Mouse (Mus musculus): ENCODE measurements at regions not wholly inside any gene's neighbourhood (a gene's known extent, or its start where the extent isn't known, plus 50 kb on each side); places are given as distances from the start of the nearest gene placed in this dataset.
A peak's percentile ranks its signal among the peaks of the same experiment; 100 is the strongest.
"Not testable (repeated sequence)": the region's sequence is repeated elsewhere in the genome, so short reads cannot be mapped to it uniquely, and the experiment has no call there.

DNA sequence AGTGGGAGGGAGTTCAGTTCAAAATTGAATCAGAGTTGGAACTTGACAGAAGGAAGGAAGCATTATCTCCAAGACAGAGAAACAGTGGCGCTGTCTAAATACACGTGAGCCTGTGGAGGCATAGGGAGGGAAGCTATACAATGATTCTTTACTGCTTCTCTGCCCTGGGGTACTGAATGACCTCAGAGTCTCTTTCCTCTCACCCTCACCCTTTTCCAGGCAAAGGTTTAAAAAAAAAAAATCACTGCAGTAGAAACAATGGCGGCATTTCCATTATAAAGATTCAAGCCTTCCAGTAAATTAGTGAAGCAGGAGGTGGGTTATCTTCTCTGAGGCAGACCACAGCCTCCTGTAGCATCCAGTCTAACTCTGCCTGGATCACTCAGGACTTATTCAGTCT is 112.2 kb upstream of the Plxna2 start:
- no peak for ATAC-seq
- Histone ChIP-seq H3K4me1 (replicated peaks) (no peaks in the 10 kb centered on the region), H3K36me3 (no peaks in the 10 kb centered on the region), H3K9ac (replicated peaks) (no peak overlapping the region), H3K27ac (no peak overlapping the region), H3K27me3 (no peaks in the 10 kb centered on the region), H3K4me2 (replicated peaks) (no peak overlapping the region), H3K4me3 (replicated peaks) (no peak overlapping the region), H3K9me3 (no peaks in the 10 kb centered on the region)
- WGBS: 33% methylated on average over 3 of the region's 3 CpGs

GRCm38 (mm10) chr1:194504207-194504606 is 113.8 kb upstream of the Plxna2 start:
- ATAC-seq: no peak
- Histone ChIP-seq H3K4me3 (replicated peaks) (no peak overlapping the region), H3K9me3 (no peaks in the 10 kb centered on the region), H3K27me3 (no peaks in the 10 kb centered on the region), H3K4me2 (replicated peaks) (no peak overlapping the region), H3K4me1 (replicated peaks) (no peaks in the 10 kb centered on the region), H3K9ac (replicated peaks) (no peak overlapping the region), H3K36me3 (no peaks in the 10 kb centered on the region), H3K27ac (no peak overlapping the region)

GRCm38 (mm10) chr1:194503517-194503916 is 114.5 kb upstream of the Plxna2 start:
- no peak overlapping the region for H3K4me2 ChIP-seq (replicated peaks)
- 39% methylated on average over 3 of the region's 3 CpGs for WGBS
- H3K36me3 ChIP-seq: no peaks in the 10 kb centered on the region
- peak; percentile 50; the same call in 1 of the 2 replicates for ATAC-seq
- H3K9me3 ChIP-seq: no peaks in the 10 kb centered on the region
- no peaks in the 10 kb centered on the region for H3K4me1 ChIP-seq (replicated peaks)
- H3K27ac ChIP-seq: no peak overlapping the region
- H3K27me3 ChIP-seq: no peaks in the 10 kb centered on the region
- H3K9ac ChIP-seq (replicated peaks): no peak overlapping the region
- no peak overlapping the region for H3K4me3 ChIP-seq (replicated peaks)

GRCm38 (mm10) chr1:194496424-194496823 is 121.6 kb upstream of the Plxna2 start:
- no peak overlapping the region for H3K27ac ChIP-seq
- ATAC-seq: no peak
- H3K27me3 ChIP-seq: no peaks in the 10 kb centered on the region
- H3K9ac ChIP-seq (replicated peaks): no peak overlapping the region
- no peak overlapping the region for H3K4me2 ChIP-seq (replicated peaks)
- H3K9me3 ChIP-seq: no peaks in the 10 kb centered on the region
- H3K36me3 ChIP-seq: no peaks in the 10 kb centered on the region
- H3K4me3 ChIP-seq (replicated peaks): no peak overlapping the region
- WGBS: 86% methylated on average over 2 of the region's 2 CpGs
- no peaks in the 10 kb centered on the region for H3K4me1 ChIP-seq (replicated peaks)

DNA sequence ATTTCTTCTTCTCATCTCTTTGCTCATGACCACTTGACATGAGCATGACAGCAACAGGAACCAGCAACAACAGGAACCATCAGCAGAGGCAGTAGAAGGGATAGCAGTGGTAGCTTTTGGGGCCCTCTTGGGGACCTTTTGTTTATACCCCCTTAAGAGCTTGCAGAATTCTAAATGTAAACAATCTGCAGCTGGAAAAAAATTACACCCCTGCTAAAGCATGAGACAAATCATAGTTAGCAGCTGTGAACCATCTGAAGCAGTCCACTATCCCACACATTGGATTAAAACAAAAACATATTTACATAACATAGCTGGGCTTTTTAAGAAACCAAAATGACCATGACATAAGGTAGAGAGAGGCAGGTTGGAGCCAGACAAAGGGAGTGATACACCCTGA is 126.9 kb upstream of the Plxna2 start:
- Histone ChIP-seq H3K9ac (replicated peaks) (no peak overlapping the region), H3K4me1 (replicated peaks) (no peaks in the 10 kb centered on the region), H3K9me3 (no peaks in the 10 kb centered on the region), H3K4me3 (replicated peaks) (no peak overlapping the region), H3K27me3 (no peaks in the 10 kb centered on the region), H3K36me3 (no peaks in the 10 kb centered on the region), H3K27ac (no peak overlapping the region), H3K4me2 (replicated peaks) (no peak overlapping the region)
- ATAC-seq: no peak

DNA sequence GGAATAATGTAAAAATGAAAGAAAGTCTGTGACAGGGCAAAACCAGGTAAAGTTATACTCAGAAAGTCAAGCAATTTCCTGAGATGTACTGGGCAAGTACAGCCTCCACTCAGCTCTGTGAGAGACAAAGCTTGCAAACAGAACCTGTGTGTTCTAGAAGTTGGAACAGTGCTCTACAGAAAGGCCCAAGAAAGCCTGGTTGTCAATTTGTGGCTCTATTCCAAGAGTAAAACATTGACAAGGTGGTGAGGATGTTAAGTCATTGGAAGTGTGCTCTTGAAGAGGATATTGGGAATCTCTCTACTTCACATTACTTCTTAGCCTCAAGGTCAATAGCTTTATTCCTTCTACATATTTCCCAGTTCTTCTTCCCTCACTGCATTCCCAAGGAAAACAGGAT is 129.9 kb upstream of the Plxna2 start:
- Histone ChIP-seq H3K27ac (no peak overlapping the region), H3K9me3 (no peaks in the 10 kb centered on the region), H3K4me3 (replicated peaks) (no peak overlapping the region), H3K9ac (replicated peaks) (no peak overlapping the region), H3K27me3 (no peaks in the 10 kb centered on the region), H3K36me3 (no peaks in the 10 kb centered on the region), H3K4me2 (replicated peaks) (no peak overlapping the region), H3K4me1 (replicated peaks) (no peaks in the 10 kb centered on the region)
- ATAC-seq: no peak

GRCm38 (mm10) chr1:194482717-194483059 is 135.3 kb upstream of the Plxna2 start:
- no peaks in the 10 kb centered on the region for H3K36me3 ChIP-seq
- no peak overlapping the region for H3K27ac ChIP-seq
- ATAC-seq: no peak
- no peak overlapping the region for H3K4me3 ChIP-seq (replicated peaks)
- H3K9ac ChIP-seq (replicated peaks): no peak overlapping the region
- no peak overlapping the region for H3K4me2 ChIP-seq (replicated peaks)
- no peaks in the 10 kb centered on the region for H3K9me3 ChIP-seq
- H3K4me1 ChIP-seq (replicated peaks): 0 out of 2 replicates have a peak, but pooled peaks cover 2% of the 10 kb centered on the region
- no peaks in the 10 kb centered on the region for H3K27me3 ChIP-seq

DNA sequence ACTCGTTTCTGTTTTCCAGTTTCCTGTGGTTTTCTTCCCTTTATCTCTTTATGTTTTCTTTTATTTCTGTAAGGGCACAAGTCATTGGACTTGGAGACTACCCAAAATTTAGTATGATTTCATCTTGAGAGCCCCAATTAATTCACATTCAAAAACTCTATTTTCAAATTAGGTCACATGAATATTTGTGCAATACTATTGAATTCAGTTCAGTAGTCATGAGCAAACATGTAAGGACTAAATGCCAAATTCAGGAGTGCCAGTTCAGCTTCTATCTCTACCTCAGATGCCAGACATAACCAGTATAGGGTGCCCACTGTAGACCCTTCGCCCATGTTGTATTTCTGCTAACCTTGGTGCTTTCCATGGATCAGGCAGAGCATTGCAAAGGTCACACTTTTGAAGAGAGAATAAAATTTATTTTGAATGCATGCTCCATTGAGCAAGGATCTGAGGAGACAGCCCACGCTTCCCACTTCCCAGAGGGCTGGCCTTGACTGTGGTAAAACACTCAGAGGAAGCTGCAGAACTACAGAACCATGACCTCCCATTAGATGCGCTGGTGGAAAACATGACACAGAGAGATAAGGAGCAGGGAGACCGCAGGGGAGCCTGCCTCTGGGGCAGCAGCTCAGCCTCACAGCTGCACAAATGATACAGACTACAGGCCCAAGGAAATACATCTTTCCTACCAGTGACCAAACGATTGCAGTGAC is 135.9 kb upstream of the Plxna2 start:
- ATAC-seq: no peak
- H3K4me3 ChIP-seq (replicated peaks): no peak overlapping the region
- WGBS: 75% methylated on average over 6 of the region's 6 CpGs

DNA sequence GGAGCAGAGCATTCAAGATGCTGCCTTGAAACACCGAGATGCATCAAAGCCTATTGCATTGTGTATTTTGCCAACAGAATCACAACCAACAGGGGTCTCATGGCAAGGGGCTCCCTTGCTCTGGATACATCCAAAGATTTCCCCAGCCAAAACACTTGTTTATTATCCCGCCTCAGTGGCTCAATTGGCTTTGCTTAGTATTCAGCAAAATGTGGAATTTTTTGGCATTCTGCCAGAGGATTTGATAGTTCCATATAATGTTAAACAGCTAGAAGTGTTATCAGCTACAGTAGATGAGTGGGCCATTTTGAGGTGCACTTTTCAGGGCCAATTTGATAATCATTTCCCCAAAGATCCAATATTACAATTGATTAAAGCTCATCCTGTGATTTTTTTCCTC is 146.7 kb upstream of the Plxna2 start:
- not testable (repeated sequence) for ATAC-seq; H3K4me1 ChIP-seq (replicated peaks); H3K9me3 ChIP-seq; H3K4me3 ChIP-seq (replicated peaks); H3K4me2 ChIP-seq (replicated peaks); H3K27me3 ChIP-seq; H3K9ac ChIP-seq (replicated peaks); H3K27ac ChIP-seq; H3K36me3 ChIP-seq
- WGBS: 90% methylated on average over 2 of the region's 2 CpGs

More for the DNA sequence above, 135.9 kb upstream of the Plxna2 start:
- H3K36me3 ChIP-seq: no peaks in the 10 kb centered on the region
- H3K4me1 ChIP-seq (replicated peaks): 0 out of 2 replicates have a peak, but pooled peaks cover 2% of the 10 kb centered on the region
- no peaks in the 10 kb centered on the region for H3K27me3 ChIP-seq
- H3K9ac ChIP-seq (replicated peaks): no peak overlapping the region
- no peak overlapping the region for H3K27ac ChIP-seq
- no peak overlapping the region for H3K4me2 ChIP-seq (replicated peaks)
- H3K9me3 ChIP-seq: no peaks in the 10 kb centered on the region

DNA sequence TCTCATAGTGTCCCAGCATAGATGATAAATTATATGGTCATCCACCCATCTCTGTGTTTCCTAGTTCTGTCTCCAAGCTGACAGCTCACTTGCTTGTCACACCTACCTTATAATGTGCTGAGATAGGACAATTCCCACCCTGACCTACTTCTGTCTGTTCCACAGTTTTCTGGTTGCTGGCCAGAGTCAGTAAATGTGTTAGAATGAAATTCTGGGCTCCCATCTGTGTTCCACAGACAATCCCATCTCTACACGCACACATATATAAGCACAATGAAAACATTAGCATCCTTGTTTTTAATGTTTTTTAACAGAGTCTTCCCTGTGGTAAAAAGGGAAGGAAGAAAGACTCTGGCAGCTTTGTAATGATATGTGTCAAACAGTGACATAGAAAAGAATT is 165.5 kb upstream of the Plxna2 start:
- Histone ChIP-seq H3K4me1 (replicated peaks) (no peaks in the 10 kb centered on the region), H3K27ac (no peak overlapping the region), H3K4me2 (replicated peaks) (no peak overlapping the region), H3K9ac (replicated peaks) (no peak overlapping the region), H3K9me3 (no peaks in the 10 kb centered on the region), H3K4me3 (replicated peaks) (no peak overlapping the region), H3K36me3 (no peaks in the 10 kb centered on the region), H3K27me3 (no peaks in the 10 kb centered on the region)
- 83% methylated on average over 1 of the region's 1 CpGs for WGBS
- ATAC-seq: no peak

GRCm38 (mm10) chr1:194443681-194444080 is 174.3 kb upstream of the Plxna2 start:
- no peak for ATAC-seq
- Histone ChIP-seq H3K9ac (replicated peaks) (no peak overlapping the region), H3K27ac (no peak overlapping the region), H3K4me3 (replicated peaks) (no peak overlapping the region), H3K27me3 (no peaks in the 10 kb centered on the region), H3K4me2 (replicated peaks) (no peak overlapping the region), H3K9me3 (no peaks in the 10 kb centered on the region), H3K4me1 (replicated peaks) (no peaks in the 10 kb centered on the region), H3K36me3 (no peaks in the 10 kb centered on the region)
- 92% methylated on average over 1 of the region's 1 CpGs for WGBS

DNA sequence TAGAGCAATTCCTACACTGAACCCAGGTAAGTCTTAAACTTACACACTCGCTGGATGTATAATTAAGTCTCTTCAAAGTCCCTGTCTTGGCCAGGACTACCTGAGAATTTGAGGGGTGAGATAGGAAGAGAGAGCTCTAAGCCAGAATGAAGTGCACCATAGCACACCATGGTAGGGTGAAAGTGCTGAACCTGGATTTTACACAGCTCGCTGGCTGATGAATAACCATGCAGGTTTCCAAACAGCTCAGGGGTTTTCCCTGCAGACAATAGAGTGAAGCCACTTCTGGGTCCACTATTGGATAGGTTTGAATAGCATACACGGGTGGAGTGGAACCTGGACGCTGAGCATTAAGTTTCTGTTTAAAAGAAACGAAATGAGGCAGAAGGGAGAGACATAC is 180.7 kb upstream of the Plxna2 start:
- Histone ChIP-seq H3K27me3 (no peaks in the 10 kb centered on the region), H3K9me3 (no peaks in the 10 kb centered on the region), H3K27ac (no peak overlapping the region), H3K4me2 (replicated peaks) (no peak overlapping the region), H3K4me1 (replicated peaks) (no peaks in the 10 kb centered on the region), H3K9ac (replicated peaks) (no peak overlapping the region), H3K36me3 (no peaks in the 10 kb centered on the region), H3K4me3 (replicated peaks) (no peak overlapping the region)
- 80% methylated on average over 5 of the region's 5 CpGs for WGBS
- no peak for ATAC-seq

DNA sequence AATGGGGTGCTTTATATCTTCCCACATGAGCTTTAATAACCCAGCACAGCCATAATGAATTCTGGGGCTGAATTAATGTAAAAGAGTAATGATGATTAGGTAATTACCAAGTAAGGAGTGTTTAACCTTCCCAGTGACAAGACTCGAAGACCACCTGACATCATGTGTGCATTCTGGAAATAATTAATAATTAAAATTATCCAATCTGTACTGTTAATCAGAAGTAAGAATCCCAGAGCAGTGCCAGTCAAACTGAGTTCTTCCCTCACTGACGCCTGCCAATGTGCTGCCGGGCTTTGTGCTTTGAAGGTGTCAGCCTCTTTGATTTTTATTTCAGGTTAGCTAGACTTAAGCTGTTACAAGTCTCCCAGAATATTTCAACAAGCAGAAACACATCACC is 183.0 kb upstream of the Plxna2 start:
- H3K27me3 ChIP-seq: no peaks in the 10 kb centered on the region
- WGBS: 69% methylated on average over 3 of the region's 3 CpGs
- H3K9ac ChIP-seq (replicated peaks): no peak overlapping the region
- H3K27ac ChIP-seq: no peak overlapping the region
- H3K4me2 ChIP-seq (replicated peaks): no peak overlapping the region
- no peak overlapping the region for H3K4me3 ChIP-seq (replicated peaks)
- H3K9me3 ChIP-seq: no peaks in the 10 kb centered on the region
- no peak for ATAC-seq
- H3K36me3 ChIP-seq: no peaks in the 10 kb centered on the region
- no peaks in the 10 kb centered on the region for H3K4me1 ChIP-seq (replicated peaks)

Data from midbrain, embryonic 13.5 days (tissue).